In genomic region chr17:29056699-29057151, GRCm38 (mm10) we compare ENCODE assay signal across 9 mouse cellular contexts. TPM values are rescaled to one million over a fixed set of nuclear protein-coding genes. Genes with fewer than 3 reads are reported as not detected.
DNase-seq lines count a peak whose midpoint lies in the region; ATAC-seq and TF ChIP-seq lines count a peak whose summit lies in the region.
"Had no signal": no experiment of that assay in that cellular context is flagged by ENCODE, and none has a peak within 500 bp of the region (broad histone marks: within the 10 kb centered on the region; RNA-seq: fewer than 3 reads in every experiment).

No protein-coding gene starts in this region.

- no peak overlapping the region for H3K9ac ChIP-seq in hindbrain, embryonic 14.5 days
- H3K9ac ChIP-seq in forebrain, embryonic 14.5 days (ENCODE audit: low read length), result no peak overlapping the region
- 0 out of 2 replicates have a peak overlapping the region, but pooled peaks have one; percentile 16 for H3K9ac ChIP-seq in neural tube, embryonic 11.5 days (ENCODE audit: low read length)

- H3K36me3 ChIP-seq in hindbrain, embryonic 10.5 days, result no peaks in the 10 kb centered on the region
- H3K36me3 ChIP-seq in hindbrain, embryonic 14.5 days (replicated peaks; ENCODE audit: control insufficient read depth, insufficient read depth), result no peaks in the 10 kb centered on the region
- H3K36me3 ChIP-seq in G1E (replicated peaks), result peaks cover 41% of the 10 kb centered on the region
- no peaks in the 10 kb centered on the region for H3K36me3 ChIP-seq in forebrain, embryonic 14.5 days (ENCODE audit: control insufficient read depth, insufficient read depth, low read length)
- no peaks in the 10 kb centered on the region for H3K36me3 ChIP-seq in neural tube, embryonic 11.5 days (ENCODE audit: control insufficient read depth, insufficient read depth, low read length)

- DNase-seq in hindbrain, embryonic 10.5 days (ENCODE audit: low spot score), result peak; percentile 45
- no peak for DNase-seq in hindbrain, embryonic 14.5 days (ENCODE audit: low spot score)
- DNase-seq in G1E (ENCODE audit: low spot score), result peak; percentile 20
- DNase-seq in forebrain, embryonic 14.5 days (ENCODE audit: low spot score), result no peak
- peak; percentile 56 for DNase-seq in neural tube, embryonic 11.5 days (ENCODE audit: low spot score)
- no peak for DNase-seq in natural killer cell, adult 2 months (ENCODE audit: low spot score in 2 of 2)
- no peak for DNase-seq in cerebellum, adult 9-11 months
- DNase-seq in cerebellum, adult 11-12 months, result no peak

- peak overlapping the region; percentile 36 for H3K27ac ChIP-seq in hindbrain, embryonic 10.5 days
- no peak overlapping the region for H3K27ac ChIP-seq in hindbrain, embryonic 14.5 days
- H3K27ac ChIP-seq in forebrain, embryonic 14.5 days (ENCODE audit: low read depth, low read length), result no peak overlapping the region; the same call in 1 of the 2 replicates
- H3K27ac ChIP-seq in neural tube, embryonic 11.5 days (ENCODE audit: low read depth, low read length), result 0 out of 2 replicates have a peak overlapping the region, but pooled peaks have one; percentile 11

- WGBS in hindbrain, embryonic 10.5 days, result 6% methylated on average over 8 of the region's 8 CpGs
- WGBS in hindbrain, embryonic 14.5 days, result 1% methylated on average over 8 of the region's 8 CpGs
- WGBS in forebrain, embryonic 14.5 days, result 8% methylated on average over 8 of the region's 8 CpGs
- 2% methylated on average over 8 of the region's 8 CpGs for WGBS in neural tube, embryonic 11.5 days

- H3K4me1 ChIP-seq in hindbrain, embryonic 10.5 days (replicated peaks), result peaks cover 37% of the 10 kb centered on the region
- peaks cover 20% of the 10 kb centered on the region for H3K4me1 ChIP-seq in hindbrain, embryonic 14.5 days (replicated peaks; ENCODE audit: control insufficient read depth, insufficient read depth, low read length)
- H3K4me1 ChIP-seq in G1E (ENCODE audit: insufficient read depth, low read depth, low read length), result peaks cover 61% of the 10 kb centered on the region
- H3K4me1 ChIP-seq in forebrain, embryonic 14.5 days (ENCODE audit: control insufficient read depth, insufficient read depth, low read length), result peaks cover 8% of the 10 kb centered on the region
- H3K4me1 ChIP-seq in neural tube, embryonic 11.5 days (ENCODE audit: control insufficient read depth, insufficient read depth, low read length), result peaks cover 9% of the 10 kb centered on the region; the same call in 1 of the 2 replicates

- H3K9me3 ChIP-seq in hindbrain, embryonic 10.5 days, result no peaks in the 10 kb centered on the region
- no peaks in the 10 kb centered on the region for H3K9me3 ChIP-seq in hindbrain, embryonic 14.5 days (ENCODE audit: control insufficient read depth, low read length)
- no peaks in the 10 kb centered on the region for H3K9me3 ChIP-seq in G1E (replicated peaks)
- no peaks in the 10 kb centered on the region for H3K9me3 ChIP-seq in forebrain, embryonic 14.5 days (replicated peaks; ENCODE audit: control insufficient read depth, low read length)
- H3K9me3 ChIP-seq in neural tube, embryonic 11.5 days (ENCODE audit: control insufficient read depth, low read length), result no peaks in the 10 kb centered on the region

- H3K27me3 ChIP-seq in hindbrain, embryonic 10.5 days (ENCODE audit: insufficient read depth, poor library complexity, severe bottlenecking), result no peaks in the 10 kb centered on the region
- H3K27me3 ChIP-seq in hindbrain, embryonic 14.5 days (ENCODE audit: control insufficient read depth, insufficient read depth, low read length), result no peaks in the 10 kb centered on the region
- peaks cover 11% of the 10 kb centered on the region for H3K27me3 ChIP-seq in G1E (ENCODE audit: insufficient read depth, low read length)
- H3K27me3 ChIP-seq in forebrain, embryonic 14.5 days (replicated peaks; ENCODE audit: control insufficient read depth, insufficient read depth, low read length), result no peaks in the 10 kb centered on the region
- no peaks in the 10 kb centered on the region for H3K27me3 ChIP-seq in neural tube, embryonic 11.5 days (ENCODE audit: control insufficient read depth, insufficient read depth, low read length)

- no peak overlapping the region for H3K4me2 ChIP-seq in hindbrain, embryonic 14.5 days (replicated peaks)
- no peak overlapping the region for H3K4me2 ChIP-seq in forebrain, embryonic 14.5 days (ENCODE audit: low read length)
- H3K4me2 ChIP-seq in neural tube, embryonic 11.5 days (ENCODE audit: low read depth), result no peak overlapping the region

- H3K4me3 ChIP-seq in hindbrain, embryonic 10.5 days, result 0 out of 2 replicates have a peak overlapping the region, but pooled peaks have one; percentile 11
- no peak overlapping the region for H3K4me3 ChIP-seq in hindbrain, embryonic 14.5 days (replicated peaks; ENCODE audit: low read length)
- no peak overlapping the region; the same call in 1 of the 2 replicates for H3K4me3 ChIP-seq in G1E (ENCODE audit: low read depth, low read length)
- H3K4me3 ChIP-seq in forebrain, embryonic 14.5 days (ENCODE audit: low read depth, low read length), result no peak overlapping the region
- H3K4me3 ChIP-seq in neural tube, embryonic 11.5 days (ENCODE audit: low read depth, low read length), result no peak overlapping the region

- TF ChIP-seq CTCF in G1E (IDR thresholded peaks at IDR 0.05; ENCODE audit: low read depth, low read length), result no peak

- no peak for ATAC-seq in hindbrain, embryonic 14.5 days (ENCODE audit: low FRiP score)
- peak; percentile 45 for ATAC-seq in G1E (ENCODE audit: extremely low read depth, insufficient number of reproducible peaks, low FRiP score, poor library complexity, severe bottlenecking)
- ATAC-seq in forebrain, embryonic 14.5 days, result peak; percentile 40; the same call in 1 of the 2 replicates
- ATAC-seq in neural tube, embryonic 11.5 days (ENCODE audit: insufficient read depth, low FRiP score, low TSS enrichment), result peak; percentile 48; the same call in 1 of the 2 replicates

RNA-seq across cellular contexts. Expression of gene Srsf3, which starts 24.3 kb away (rescaled TPM):
- 723 and 795 TPM in 2 replicates for polyA plus RNA-seq in hindbrain, embryonic 10.5 days (2016; fragmentation: Nextera tagmentation; extraction: Ambion mirVana)
- polyA plus RNA-seq in hindbrain, embryonic 14.5 days (2014; fragmentation: Nextera tagmentation; extraction: Ambion mirVana), result 446 and 460 TPM in 2 replicates
- total RNA-seq in G1E (2014; fragmentation: Nextera tagmentation) (258 and 296 TPM in 2 replicates), G1E (2017) (658 and 771 TPM in 2 replicates)
- polyA plus RNA-seq in G1E (2012), result 37.7 and 174 TPM in 2 replicates
- 712 and 729 TPM in 2 replicates for polyA plus RNA-seq in forebrain, embryonic 14.5 days (2014; fragmentation: Nextera tagmentation; extraction: Ambion mirVana)
- 784 and 802 TPM in 2 replicates for polyA plus RNA-seq in neural tube, embryonic 11.5 days (2014; fragmentation: Nextera tagmentation; extraction: Ambion mirVana)

RNA-seq across cellular contexts. Expression of gene Cdkn1a, which starts 34.1 kb away (rescaled TPM):
- 29.9 and 36.0 TPM in 2 replicates for polyA plus RNA-seq in hindbrain, embryonic 10.5 days (2016; fragmentation: Nextera tagmentation; extraction: Ambion mirVana)
- 79.5 and 97.7 TPM in 2 replicates for polyA plus RNA-seq in hindbrain, embryonic 14.5 days (2014; fragmentation: Nextera tagmentation; extraction: Ambion mirVana)
- 224 and 234 TPM in 2 replicates for total RNA-seq in G1E (2014; fragmentation: Nextera tagmentation)
- total RNA-seq in G1E (2017), result 18.9 and 21.4 TPM in 2 replicates
- 123 and 145 TPM in 2 replicates for polyA plus RNA-seq in G1E (2012)
- 41.0 and 43.3 TPM in 2 replicates for polyA plus RNA-seq in forebrain, embryonic 14.5 days (2014; fragmentation: Nextera tagmentation; extraction: Ambion mirVana)
- polyA plus RNA-seq in neural tube, embryonic 11.5 days (2014; fragmentation: Nextera tagmentation; extraction: Ambion mirVana), result 35.0 and 45.3 TPM in 2 replicates

RNA-seq across cellular contexts. Expression of gene Stk38, which starts 48.9 kb away (rescaled TPM):
- polyA plus RNA-seq in hindbrain, embryonic 10.5 days (2016; fragmentation: Nextera tagmentation; extraction: Ambion mirVana), result 131 and 133 TPM in 2 replicates
- polyA plus RNA-seq in hindbrain, embryonic 14.5 days (2014; fragmentation: Nextera tagmentation; extraction: Ambion mirVana), result 75.6 and 85.0 TPM in 2 replicates
- total RNA-seq in G1E (2014; fragmentation: Nextera tagmentation), result 206 and 234 TPM in 2 replicates
- total RNA-seq in G1E (2017), result 73.5 and 82.7 TPM in 2 replicates
- 97.6 and 107 TPM in 2 replicates for polyA plus RNA-seq in G1E (2012)
- 81.7 and 94.8 TPM in 2 replicates for polyA plus RNA-seq in forebrain, embryonic 14.5 days (2014; fragmentation: Nextera tagmentation; extraction: Ambion mirVana)
- 141 and 145 TPM in 2 replicates for polyA plus RNA-seq in neural tube, embryonic 11.5 days (2014; fragmentation: Nextera tagmentation; extraction: Ambion mirVana)

RNA-seq across cellular contexts. Expression of gene Rab44, which starts 57.2 kb away (rescaled TPM):
- 0.04 TPM in 1 of 2 replicates, not detected in the other for polyA plus RNA-seq in hindbrain, embryonic 10.5 days (2016; fragmentation: Nextera tagmentation; extraction: Ambion mirVana)
- not detected in 2 replicates for polyA plus RNA-seq in hindbrain, embryonic 14.5 days (2014; fragmentation: Nextera tagmentation; extraction: Ambion mirVana)
- 20.5 and 23.0 TPM in 2 replicates for total RNA-seq in G1E (2014; fragmentation: Nextera tagmentation)
- 67.8 and 72.8 TPM in 2 replicates for total RNA-seq in G1E (2017)
- polyA plus RNA-seq in G1E (2012), result 11.6 and 13.3 TPM in 2 replicates
- polyA plus RNA-seq in forebrain, embryonic 14.5 days (2014; fragmentation: Nextera tagmentation; extraction: Ambion mirVana), result not detected in 2 replicates
- polyA plus RNA-seq in neural tube, embryonic 11.5 days (2014; fragmentation: Nextera tagmentation; extraction: Ambion mirVana), result 0.39 and 0.44 TPM in 2 replicates
- polyA plus RNA-seq: testis, adult 2 months had no signal

Comparison
In these comparisons a context has a peak if more than half of its experiments do, and no peak if none do; other contexts are left out.
1. DNase-seq: peak in hindbrain, embryonic 10.5 days (single experiment), G1E (single experiment) and neural tube, embryonic 11.5 days (single experiment); none in hindbrain, embryonic 14.5 days (single experiment), forebrain, embryonic 14.5 days (single experiment), natural killer cell, adult 2 months (0 of 2), cerebellum, adult 9-11 months (single experiment) and cerebellum, adult 11-12 months (single experiment).
2. H3K27ac ChIP-seq: peak in hindbrain, embryonic 10.5 days (single experiment) and neural tube, embryonic 11.5 days (single experiment); none in hindbrain, embryonic 14.5 days (single experiment) and forebrain, embryonic 14.5 days (single experiment).